Mouse (Mus musculus) small intestine, adult 2 months (tissue): ENCODE data around the gene Slc24a1.

Source experiments
- CTCF ChIP-seq: fragments of 200-500 bp; IDR thresholded peaks from 2 replicates; pipeline ENCODE4 v1.5.1; 2012; ENCODE audit warnings: low read depth, mild to moderate bottlenecking, control low read depth, inconsistent platforms, low read length, moderate library complexity, mixed read lengths; ENCODE audit not compliant: insufficient replicate concordance, insufficient read length; ENCODE audit errors: extremely low read depth
- POLR2A ChIP-seq: fragments of 200-500 bp; IDR thresholded peaks from 2 replicates; pipeline ENCODE4 v1.6.1; 2012; ENCODE audit warnings: low read depth, mild to moderate bottlenecking, control low read depth, inconsistent platforms, low read length, moderate library complexity

DNA sequence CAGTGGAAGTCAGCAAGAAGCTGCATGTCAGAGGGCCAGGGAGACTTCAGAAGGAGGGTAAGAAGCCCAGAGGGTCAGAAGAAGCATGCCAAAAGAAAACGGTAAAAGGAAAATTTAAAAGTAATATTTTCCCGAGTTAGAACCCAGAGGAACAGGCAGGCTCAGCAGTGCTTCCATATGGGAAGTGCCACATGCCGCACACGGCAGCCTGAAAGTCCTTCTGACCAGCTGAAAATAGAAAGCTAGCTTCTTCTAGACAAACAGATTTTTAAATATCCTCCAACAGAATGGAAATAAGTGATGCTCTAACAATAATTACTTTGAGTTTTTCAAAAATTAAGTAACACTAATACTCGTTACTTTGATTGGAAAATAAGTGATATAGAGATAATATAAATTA is 65.4 kb downstream of the Slc24a1 start:
- TF ChIP-seq POLR2A = no peak
- TF ChIP-seq CTCF = no peak
